Mouse (Mus musculus) embryo, embryonic 11.5 days (tissue): ENCODE results near the gene Sypl.
"Not testable (repeated sequence)": the region's sequence is repeated elsewhere in the genome, so short reads cannot be mapped to it uniquely, and the experiment has no call there.

Source experiments
- DNase-seq: peaks from one replicate; pipeline ENCODE4 v3.0.0-alpha.2; 2012; ENCODE audit warnings: low read depth, low spot score

The Sypl gene

DNA sequence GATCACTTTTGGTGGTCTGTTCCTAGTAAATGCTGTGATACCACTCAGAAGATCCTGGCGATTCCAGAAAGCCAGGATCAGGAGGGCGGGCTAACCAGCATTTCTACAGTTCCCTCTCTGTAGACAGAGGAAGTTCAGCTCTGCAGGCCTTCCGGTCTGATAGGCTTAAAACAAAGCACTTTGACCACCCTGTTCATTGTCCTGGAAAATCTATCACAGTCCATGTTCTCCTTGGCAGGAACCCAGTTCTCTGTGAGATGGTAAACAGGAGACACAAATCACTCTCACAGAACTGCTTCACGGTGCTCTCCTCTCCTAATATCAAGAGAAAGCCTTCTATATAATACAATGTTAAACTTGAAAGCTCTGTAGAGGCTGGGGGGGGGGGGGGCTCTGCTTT, 10.3 kb upstream of the Sypl start:
- no peak for DNase-seq

DNA sequence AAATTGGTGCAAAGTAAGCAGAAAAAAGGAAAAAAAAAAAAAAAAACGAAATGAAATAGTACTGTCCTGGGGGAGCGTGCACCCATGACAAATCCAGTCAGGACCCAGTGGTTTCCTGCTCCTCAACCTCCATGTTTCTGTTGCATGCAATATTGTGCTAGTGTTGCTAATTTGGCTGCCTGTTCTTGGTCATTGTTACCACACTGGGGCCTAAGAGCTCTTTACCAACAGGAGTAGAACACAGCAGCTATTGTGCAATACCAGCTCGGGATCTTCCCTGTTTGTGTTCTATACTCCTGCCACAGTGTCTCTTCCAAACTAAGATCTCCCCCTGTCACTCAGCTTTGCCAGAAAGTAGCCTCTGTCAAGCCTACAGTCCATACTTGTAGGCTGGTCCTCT, 9.7 kb upstream of the Sypl start:
- DNase-seq, result no peak

DNA sequence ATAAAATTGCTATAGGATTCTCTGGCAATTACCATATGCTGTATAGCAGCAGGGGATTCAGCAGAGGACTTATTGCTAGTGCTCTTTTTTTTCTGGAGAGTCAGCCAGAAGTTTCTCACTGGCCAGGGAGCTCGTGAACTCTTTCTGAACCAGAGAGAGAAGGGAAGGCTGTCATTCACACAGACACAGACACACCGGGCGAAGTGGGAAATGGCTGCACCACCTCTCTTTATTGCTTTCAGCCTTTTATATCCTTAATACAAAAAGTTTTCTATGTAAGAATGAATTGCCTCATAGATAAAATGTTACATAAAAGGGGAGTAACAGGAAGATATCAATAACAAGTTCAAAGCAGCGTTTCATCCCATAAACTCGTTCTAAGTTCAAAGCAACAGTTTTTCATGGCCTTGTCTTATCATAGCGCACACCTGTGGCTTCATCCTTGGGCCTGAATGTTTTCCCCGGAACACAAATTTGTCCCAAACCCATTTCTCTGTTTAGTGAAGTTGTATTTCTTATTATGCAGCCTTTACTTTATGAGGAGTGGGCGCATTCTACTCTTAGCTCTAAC, 8.7 kb upstream of the Sypl start:
- no peak for DNase-seq

DNA sequence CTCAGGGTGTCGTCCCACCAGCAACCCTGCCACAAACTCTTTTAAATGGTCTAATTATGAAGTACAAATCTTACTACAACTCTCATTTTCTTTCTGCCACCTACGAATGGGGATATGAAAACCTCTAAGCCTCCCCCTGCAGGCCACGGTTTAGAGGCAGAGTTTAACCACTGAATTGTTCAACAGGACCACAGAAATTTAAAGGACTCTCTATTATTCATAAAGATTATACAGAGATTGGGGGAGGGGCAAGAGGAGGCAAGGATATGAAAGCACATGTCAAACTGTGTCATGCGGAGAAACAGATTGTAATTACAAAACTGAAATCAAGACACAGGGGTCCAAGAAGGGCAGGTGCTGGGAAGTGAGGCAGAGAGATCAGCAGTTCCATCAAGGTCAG, 7.3 kb upstream of the Sypl start:
- no peak for DNase-seq

DNA sequence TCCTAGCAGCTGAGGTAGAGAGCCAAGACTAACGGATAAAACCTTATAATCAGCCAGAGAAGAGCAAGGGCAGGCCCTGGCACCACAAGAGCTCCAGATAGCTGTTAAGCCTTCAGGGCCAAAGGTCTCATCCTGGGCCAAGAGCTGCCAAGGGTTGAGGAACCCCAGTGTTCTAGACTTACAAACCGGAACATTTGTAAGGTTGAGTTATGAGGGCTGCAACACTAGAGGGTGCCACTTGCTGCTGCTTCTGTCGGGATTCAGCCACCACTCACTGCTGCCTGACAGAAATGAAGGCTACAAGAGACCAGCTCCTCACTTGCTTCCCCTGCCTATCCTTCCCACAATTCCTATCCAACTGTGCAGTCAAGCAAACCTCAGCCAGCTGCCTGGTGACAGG, 1.3 kb upstream of the Sypl start:
- no peak for DNase-seq

DNA sequence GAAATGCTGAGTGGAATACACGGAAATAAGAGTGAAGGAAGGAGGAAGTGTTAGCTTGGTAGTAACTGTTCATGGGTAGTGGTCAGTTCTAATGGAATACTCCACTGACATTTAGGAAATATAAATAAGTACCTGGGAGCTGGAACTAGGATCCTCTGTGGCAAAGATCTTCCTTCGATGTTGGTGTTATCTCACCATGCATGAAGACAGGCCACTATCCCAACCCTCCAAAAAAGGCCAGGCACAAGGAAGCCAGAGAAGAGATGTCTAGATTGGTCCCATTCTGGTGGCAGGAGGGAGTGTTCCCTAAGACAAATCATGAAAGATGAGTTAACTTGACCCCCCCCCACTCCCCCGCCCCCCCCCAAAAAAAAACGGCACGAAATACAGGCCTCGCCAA, 625 bp upstream of the Sypl start:
- DNase-seq, result no peak

DNA sequence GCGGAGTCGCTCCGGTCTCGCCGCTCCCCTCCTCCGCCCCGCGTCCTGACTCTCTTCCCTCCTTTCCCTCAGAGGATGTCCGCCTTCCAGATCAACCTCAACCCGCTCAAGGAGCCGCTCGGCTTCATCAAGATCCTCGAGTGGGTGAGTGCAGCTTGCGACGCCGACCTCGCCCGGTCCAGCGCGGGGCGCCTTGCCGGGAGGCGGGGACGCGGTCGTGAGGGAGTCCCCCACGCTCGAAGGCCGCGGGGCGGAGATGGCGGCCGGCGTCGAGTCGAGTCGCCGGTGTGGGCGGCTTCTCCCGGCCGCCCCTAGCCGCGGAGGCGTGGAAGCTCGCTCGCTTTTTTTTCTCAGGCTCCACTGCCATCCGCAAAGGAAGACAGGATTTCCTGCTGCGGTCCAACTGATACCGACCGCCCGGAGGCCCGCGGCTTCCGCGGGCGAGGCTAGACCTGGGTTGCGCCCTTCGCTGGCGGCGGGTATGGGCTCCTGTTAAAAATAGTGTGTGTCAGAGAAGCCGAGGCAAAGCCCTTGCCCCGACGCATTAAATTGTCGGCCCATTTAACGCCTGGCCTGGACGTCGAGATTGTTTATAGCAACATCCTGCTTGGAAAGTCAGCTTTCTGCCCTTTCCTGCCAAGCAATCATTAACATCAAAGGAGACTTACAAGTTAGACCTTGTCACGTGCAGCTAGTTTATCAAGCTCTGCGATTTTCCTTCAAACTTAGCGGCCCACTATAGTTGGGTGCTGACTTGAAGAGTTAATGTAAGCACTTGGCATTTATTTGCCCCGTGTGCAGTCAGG, 728 bp downstream of the Sypl start:
- DNase-seq, result peak; percentile 26

DNA sequence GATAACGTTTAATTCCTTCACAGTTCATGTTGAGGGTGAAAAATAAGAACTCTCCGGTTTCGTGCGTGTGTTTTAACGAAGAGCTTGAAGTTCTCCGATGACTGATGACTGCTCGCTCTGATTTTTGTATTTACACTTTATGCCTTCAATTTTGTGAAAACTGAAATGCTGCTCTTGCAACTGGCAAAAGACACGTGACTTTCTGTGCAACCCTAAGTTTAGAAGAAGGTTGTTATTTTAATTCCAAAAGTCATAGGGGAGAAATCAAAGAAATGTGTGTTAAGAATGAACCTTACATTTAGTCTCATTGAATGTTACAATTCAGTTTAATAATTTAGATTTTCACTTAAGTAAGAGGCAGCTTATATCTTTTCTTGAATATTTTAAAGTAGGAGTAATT, 1.3 kb downstream of the Sypl start:
- DNase-seq, result no peak

DNA sequence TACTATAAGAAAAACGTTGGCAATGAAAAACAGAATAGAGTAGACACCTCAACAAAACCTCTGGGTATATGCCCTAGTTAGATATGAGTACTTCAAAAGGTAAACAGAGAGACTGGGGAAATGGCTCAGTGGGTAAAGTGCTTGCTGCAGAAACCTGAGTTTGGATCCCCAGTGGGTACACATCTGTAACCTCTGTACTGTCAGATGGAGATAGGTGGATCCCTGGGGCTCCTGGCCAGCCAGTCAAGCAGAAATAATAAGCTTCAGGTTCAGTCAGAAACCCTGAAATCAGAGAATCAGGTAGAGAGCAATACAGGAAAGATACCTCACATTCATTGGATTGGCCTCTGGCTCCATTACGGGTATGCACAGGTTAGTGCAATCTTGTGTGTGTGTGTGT, 3.5 kb downstream of the Sypl start:
- no peak for DNase-seq

DNA sequence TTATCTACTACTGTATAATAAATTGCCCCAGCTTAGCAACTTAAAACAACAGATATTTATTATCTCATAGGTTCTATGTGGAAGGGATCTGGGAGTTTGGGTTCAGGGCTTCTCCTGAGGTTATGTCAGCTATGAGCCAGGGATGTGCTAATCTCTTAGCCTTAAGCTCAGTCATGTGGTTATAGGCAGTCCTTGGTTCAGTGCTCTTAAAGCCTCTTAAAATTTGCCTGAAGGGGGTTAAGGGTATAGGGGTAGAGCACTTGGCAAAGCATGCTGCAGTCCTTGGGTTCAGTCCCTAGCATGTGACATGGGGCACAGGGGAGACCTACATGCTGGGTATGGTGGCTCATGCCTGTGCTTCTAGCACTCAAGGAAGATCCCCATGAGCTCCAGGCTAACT, 8.4 kb downstream of the Sypl start:
- no peak for DNase-seq

DNA sequence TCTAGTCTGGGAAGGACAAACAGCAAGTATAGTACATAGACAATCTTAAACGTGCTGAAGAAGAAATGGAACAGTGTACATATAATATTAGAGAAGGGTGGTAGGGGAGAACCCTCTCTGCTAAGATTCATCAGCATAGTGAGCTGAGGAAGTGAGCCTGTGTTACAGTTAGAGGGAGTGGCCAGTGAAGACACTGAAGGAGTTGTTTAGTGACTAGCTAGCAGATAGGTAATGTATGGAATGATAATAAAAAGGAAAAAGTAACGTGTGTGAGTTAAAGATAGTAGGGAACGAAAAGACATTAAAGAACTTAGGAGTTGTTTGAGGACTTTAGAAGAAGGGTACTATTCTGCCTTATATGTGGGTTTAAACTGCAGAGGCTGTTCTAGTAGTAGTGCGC, 10.2 kb downstream of the Sypl start:
- DNase-seq, result no peak

DNA sequence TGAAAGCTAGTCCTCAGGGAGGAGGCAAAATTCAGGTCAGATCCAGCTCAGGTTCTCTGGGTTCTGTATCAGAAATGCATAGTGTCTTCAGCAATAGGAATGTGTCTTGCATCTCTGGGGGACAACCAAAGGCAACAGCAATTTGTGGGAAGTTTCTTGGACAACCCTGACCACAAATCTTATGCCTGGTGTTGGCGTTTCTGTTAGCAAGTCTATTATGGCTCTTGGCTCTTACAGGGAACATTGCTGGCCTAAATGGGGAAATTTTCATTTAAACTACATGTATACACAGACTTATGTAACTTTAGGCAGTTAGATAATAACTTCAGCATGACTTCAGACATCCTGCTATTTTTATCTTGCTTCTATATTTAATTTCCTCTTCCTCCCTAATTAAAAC, 18.6 kb downstream of the Sypl start:
- DNase-seq, result no peak

DNA sequence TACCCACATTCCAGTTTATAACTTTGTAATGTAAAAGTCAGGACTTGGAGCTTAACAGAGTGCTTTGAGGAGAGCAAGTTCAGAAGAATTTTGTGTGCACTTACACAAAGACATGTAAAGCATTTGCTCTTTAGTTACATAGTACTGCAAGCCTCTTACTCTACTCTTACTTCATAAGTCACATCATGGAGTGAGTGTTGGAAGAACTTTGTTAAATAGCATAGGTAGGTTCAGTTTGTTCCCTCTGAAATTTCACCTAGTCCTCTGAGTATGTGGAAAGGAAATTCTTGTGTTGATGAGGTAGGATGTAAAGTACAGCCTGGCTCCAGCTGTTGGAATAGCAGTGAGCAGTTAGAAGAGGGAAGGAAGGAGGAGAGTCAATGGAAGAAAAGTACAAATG, 21.2 kb downstream of the Sypl start:
- no peak for DNase-seq

DNA sequence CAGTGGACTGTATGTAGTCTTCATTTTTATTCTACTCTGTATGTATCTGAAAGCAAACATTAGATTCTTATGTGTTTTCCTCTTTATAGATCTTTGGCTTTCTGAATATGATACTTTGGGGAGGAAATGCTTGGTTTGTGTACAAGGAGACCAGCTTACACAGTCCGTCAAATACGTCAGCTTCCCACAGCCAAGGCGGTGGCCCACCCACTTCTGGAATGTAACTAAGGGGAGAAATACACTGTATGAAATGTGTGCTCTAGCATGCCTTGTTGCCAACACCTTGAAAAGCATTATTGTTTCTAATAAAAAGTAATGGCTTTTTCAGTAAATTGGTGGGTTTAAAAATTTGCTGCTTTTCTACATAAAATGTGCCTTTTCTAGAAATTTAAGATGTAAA, 21.8 kb downstream of the Sypl start:
- no peak for DNase-seq

DNA sequence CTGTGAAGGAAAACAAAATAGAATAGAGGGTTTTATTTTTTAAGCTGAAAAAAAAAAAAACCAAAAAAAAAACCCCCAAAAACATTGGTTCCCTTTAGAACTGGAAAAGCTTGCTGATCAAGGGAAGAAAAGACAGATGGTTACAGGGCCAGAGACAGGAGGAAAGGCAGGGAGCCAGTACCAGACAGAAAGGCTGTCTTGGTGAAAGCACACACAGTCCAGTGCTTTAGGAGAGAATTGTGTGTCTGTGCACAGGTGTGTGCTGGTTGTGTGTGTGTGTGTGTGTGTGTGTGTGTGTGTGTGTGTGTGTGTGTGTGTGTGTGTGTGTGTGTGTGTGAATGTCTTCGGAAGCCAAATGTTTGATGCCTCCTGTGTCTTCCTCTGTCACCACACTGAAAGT, 28.9 kb downstream of the Sypl start:
- DNase-seq, result no peak

DNA sequence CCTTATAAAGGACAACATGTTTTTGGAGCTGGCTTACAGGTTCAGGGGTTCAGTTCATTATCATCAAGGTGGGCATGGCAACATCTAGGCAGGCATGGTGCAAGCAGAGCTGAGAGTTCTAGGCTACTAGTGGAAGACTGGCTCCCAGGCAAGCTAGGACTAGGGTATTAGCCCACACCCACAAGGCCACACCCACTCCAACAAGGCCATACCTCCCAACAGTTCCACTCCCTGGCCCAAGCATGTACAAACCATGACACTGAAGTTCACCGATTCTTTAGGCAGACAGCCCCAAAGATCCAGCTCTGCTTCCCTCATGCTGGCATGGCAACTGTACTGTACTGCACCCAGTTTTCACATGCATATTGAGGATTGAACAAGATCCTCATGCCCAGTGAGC, 29.4 kb downstream of the Sypl start:
- no peak for DNase-seq

DNA sequence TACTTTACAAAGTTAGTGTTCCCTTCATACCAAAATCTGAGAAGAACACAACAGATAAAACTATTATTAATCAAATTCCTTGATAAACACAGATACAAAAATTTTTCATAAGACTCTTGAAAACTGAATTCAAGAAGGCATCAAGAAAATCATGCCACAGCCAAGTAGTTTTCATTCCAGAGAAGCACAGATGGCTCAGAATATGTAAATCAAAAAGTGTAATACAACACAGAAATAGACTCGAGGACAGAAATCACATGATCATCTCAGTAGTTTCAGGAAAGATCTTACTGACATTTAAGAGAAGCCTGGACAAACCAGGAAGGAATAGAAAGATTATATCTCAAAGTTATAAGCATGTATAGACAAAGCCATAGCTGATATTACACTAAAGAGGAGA, 32.6 kb downstream of the Sypl start:
- DNase-seq, result no peak

DNA sequence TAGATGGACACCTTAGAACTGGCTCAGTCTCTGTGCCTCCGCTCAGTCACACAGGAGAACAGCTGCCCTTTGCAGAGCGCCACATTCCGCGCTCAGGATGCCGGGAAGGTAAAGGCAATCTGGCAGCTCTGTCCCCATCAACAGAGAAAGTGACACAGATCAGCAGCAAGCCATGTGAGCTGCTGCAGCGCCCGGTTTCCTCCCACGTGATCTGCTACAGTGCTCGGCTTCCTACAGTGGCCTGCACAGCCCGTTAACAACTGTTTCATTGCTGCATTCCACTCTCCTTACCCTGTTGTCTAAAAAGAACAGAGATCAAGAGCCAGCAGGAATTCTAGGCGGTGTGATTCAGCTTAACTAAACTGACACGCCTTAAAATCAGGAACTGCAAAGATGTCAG, 36.0 kb downstream of the Sypl start:
- DNase-seq, result no peak

DNA sequence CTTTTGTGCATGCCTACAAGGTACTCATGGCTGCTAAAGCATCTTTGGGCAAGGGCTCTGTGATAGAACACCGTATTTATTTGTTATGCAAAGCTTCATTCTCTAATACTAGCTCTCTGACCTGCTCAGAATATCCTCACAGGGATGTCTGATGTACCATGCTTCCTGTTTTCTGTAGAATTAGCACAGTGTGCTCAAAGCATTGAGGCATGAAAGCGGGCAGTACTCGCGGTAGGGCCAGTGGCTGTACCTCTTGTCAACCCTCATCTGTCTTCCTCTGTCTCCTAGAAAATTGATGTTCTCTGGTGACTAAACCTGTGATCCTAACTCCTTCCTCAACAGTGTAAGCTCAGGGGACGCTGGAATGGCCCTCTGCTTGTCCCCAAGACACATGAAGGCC, 40.4 kb downstream of the Sypl start:
- DNase-seq, result no peak

DNA sequence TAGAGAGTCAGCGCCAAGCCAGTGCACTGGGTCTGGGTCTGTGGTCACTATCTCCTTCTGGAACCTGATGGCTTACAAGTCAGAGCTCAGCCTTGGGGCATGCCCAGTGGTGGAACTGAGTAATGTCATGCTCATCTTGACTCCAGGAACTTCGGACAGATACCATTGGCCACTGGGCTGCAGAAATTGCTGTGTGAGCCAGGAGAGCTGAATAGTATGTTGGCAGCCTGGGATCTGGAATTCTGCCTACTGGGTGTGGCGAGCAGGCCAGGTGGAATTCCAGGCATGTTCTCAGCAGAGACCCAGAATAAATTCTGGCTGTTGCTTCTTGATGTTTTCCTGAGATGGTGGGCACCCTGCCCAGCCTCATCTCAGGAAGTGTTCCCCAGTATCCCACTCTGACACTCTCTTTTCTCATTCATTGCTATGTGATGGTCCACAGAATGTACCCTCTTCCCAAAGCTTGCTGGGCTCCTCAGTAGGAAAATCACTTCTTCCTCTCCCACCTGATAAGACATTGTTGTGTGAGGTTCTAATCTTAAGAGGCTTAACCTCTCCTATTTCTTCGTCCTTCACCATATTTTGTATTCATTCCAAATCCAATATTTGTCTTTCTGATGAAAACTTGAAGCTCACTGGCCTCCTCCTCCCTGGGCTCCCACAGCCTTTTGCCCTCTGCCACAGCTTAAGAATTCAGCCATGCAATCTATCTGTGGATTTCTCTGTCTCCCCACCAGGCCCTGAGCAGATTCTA, 41.6 kb downstream of the Sypl start:
- no peak for DNase-seq

DNA sequence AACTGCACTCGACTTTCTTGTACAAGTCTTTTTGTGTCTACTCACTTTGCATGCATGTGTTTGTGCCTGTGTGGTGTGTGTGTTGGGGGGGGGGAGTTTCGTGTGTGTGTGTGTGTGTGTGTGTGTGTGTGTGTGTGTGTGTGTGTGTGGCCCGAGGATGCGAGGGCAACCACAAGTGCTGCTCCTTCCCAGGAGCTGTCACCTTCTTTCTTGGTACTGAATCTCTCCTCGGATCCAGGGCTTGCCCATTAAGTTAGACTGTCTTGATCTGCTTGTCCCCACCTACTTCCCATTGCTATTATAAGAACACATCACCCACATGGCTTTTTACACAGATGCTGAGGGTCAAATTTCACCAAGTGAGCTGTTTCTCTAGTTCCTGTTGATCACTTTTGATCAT, 45.1 kb downstream of the Sypl start:
- no peak for DNase-seq

DNA sequence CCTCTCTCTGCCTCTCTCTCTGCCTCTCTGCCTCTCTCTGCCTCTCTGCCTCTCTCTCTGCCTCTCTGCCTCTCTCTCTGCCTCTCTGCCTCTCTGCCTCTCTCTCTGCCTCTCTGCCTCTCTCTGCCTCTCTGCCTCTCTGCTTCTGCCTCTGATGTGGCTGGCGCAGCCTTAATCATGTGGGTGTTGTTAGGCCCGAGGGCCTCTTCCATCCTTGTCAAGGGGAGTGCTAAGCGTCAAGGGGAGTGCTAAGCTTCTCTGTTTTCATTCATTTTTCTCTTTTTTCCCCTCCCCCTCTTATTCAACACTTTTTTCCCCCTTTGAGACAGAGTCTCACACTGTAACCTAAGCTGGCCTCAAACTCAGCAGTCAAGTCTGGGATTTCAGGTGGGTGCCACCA, 46.1 kb downstream of the Sypl start:
- DNase-seq, result not testable (repeated sequence)

DNA sequence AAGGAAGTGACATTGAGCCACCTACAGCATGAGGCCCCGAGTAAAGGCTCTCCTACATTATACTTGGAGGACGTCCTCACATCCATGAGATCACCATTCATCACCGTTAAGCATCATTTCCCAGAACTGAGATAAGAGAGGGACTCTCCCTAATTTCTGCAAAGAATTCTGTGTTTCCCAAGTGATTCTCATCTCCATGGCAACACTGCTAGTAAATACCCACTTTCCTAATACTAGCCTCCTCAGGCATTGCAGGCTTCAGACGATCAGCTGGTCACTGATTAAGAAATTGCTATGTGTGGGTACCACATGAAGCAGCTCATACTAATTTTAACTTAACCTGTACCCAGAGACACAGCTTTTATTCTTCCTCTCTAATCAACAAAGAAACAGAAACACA, 46.7 kb downstream of the Sypl start:
- DNase-seq, result no peak
